Mouse (Mus musculus): ENCODE data around the gene Atrnl1. TPM values are rescaled to one million over a fixed set of nuclear protein-coding genes. Genes with fewer than 3 reads are reported as not detected.
A peak's percentile ranks its signal among the peaks of the same experiment; 100 is the strongest.

The Atrnl1 gene
- polyA plus RNA-seq, 1 experiment from 2014 or later = 4.5 TPM

- Histone ChIP-seq H3K27me3 (replicated peaks; ENCODE audit: insufficient read depth, low read length) (no peaks in the 10 kb centered on the region), H3K4me2 (replicated peaks; ENCODE audit: low read depth, low read length) (no peak overlapping the region), H3K9ac (replicated peaks; ENCODE audit: low read depth) (no peak overlapping the region), H3K9me3 (ENCODE audit: low read length) (no peaks in the 10 kb centered on the region), H3K4me3 (ENCODE audit: low read depth, low read length) (no peak overlapping the region), H3K27ac (ENCODE audit: low read length) (0 out of 2 replicates have a peak overlapping the region, but pooled peaks have one; percentile 26), H3K36me3 (ENCODE audit: insufficient read depth, low read length) (peaks cover 3% of the 10 kb centered on the region; the same call in 1 of the 2 replicates), H3K4me1 (ENCODE audit: insufficient read depth, low read depth, low read length) (no peaks in the 10 kb centered on the region)
- WGBS = 84% methylated on average over 14 of the region's 14 CpGs
- peak; percentile 14; the same call in 1 of the 2 replicates for ATAC-seq
- TF ChIP-seq EP300 (IDR thresholded peaks at IDR 0.05) = no peak
- no peak for TF ChIP-seq CTCF (IDR thresholded peaks at IDR 0.05)
- DNase-seq (ENCODE audit: low spot score) = no peak
These were observed 37.5 kb downstream of the Atrnl1 start for GRCm38 (mm10) chr19:57648202-57648943.

GRCm38 (mm10) chr19:57648944-57649271, 38.1 kb downstream of the Atrnl1 start:
- no peak for TF ChIP-seq CTCF (IDR thresholded peaks at IDR 0.05)
- no peak for TF ChIP-seq EP300 (IDR thresholded peaks at IDR 0.05)
- no peaks in the 10 kb centered on the region for H3K9me3 ChIP-seq (ENCODE audit: low read length)
- H3K4me1 ChIP-seq (ENCODE audit: insufficient read depth, low read depth, low read length) = no peaks in the 10 kb centered on the region
- DNase-seq (ENCODE audit: low spot score) (no peak), ATAC-seq (0 out of 2 replicates have a peak, but pooled peaks have one; percentile 19)
- H3K4me2 ChIP-seq (replicated peaks; ENCODE audit: low read depth, low read length) = no peak overlapping the region
- 98% methylated on average over 4 of the region's 4 CpGs for WGBS
- no peak overlapping the region for H3K4me3 ChIP-seq (ENCODE audit: low read depth, low read length)
- no peak overlapping the region for H3K9ac ChIP-seq (replicated peaks; ENCODE audit: low read depth)
- 0 out of 2 replicates have a peak overlapping the region, but pooled peaks have one; percentile 26 for H3K27ac ChIP-seq (ENCODE audit: low read length)
- peaks cover 3% of the 10 kb centered on the region; the same call in 1 of the 2 replicates for H3K36me3 ChIP-seq (ENCODE audit: insufficient read depth, low read length)
- H3K27me3 ChIP-seq (replicated peaks; ENCODE audit: insufficient read depth, low read length) = no peaks in the 10 kb centered on the region

GRCm38 (mm10) chr19:57655083-57655482, 44.2 kb downstream of the Atrnl1 start:
- H3K4me1 ChIP-seq (ENCODE audit: insufficient read depth, low read depth, low read length) = no peaks in the 10 kb centered on the region
- DNase-seq (ENCODE audit: low spot score) (peak; percentile 77), ATAC-seq (no peak)
- H3K27me3 ChIP-seq (replicated peaks; ENCODE audit: insufficient read depth, low read length) = no peaks in the 10 kb centered on the region
- peaks cover 3% of the 10 kb centered on the region; the same call in 1 of the 2 replicates for H3K36me3 ChIP-seq (ENCODE audit: insufficient read depth, low read length)
- H3K9me3 ChIP-seq (ENCODE audit: low read length) = no peaks in the 10 kb centered on the region
- H3K27ac ChIP-seq (ENCODE audit: low read length) = no peak overlapping the region
- no peak for TF ChIP-seq EP300 (IDR thresholded peaks at IDR 0.05)
- peak; percentile 80 for TF ChIP-seq CTCF (IDR thresholded peaks at IDR 0.05)
- H3K4me2 ChIP-seq (replicated peaks; ENCODE audit: low read depth, low read length) = no peak overlapping the region
- no peak overlapping the region for H3K9ac ChIP-seq (replicated peaks; ENCODE audit: low read depth)
- WGBS = 58% methylated on average over 2 of the region's 2 CpGs
- H3K4me3 ChIP-seq (ENCODE audit: low read depth, low read length) = no peak overlapping the region

- Histone ChIP-seq H3K27me3 (replicated peaks; ENCODE audit: insufficient read depth, low read length) (no peaks in the 10 kb centered on the region), H3K4me2 (replicated peaks; ENCODE audit: low read depth, low read length) (no peak overlapping the region), H3K4me1 (ENCODE audit: insufficient read depth, low read depth, low read length) (no peaks in the 10 kb centered on the region), H3K9me3 (ENCODE audit: low read length) (no peaks in the 10 kb centered on the region), H3K36me3 (ENCODE audit: insufficient read depth, low read length) (peaks cover 3% of the 10 kb centered on the region; the same call in 1 of the 2 replicates), H3K4me3 (ENCODE audit: low read depth, low read length) (no peak overlapping the region), H3K27ac (ENCODE audit: low read length) (no peak overlapping the region), H3K9ac (replicated peaks; ENCODE audit: low read depth) (no peak overlapping the region)
- DNase-seq (ENCODE audit: low spot score) = no peak
- no peak for TF ChIP-seq CTCF (IDR thresholded peaks at IDR 0.05)
- no peak for TF ChIP-seq EP300 (IDR thresholded peaks at IDR 0.05)
- 92% methylated on average over 11 of the region's 11 CpGs for WGBS
- ATAC-seq = no peak
These were observed 44.7 kb downstream of the Atrnl1 start for GRCm38 (mm10) chr19:57655491-57655890.

- no peak overlapping the region for H3K4me3 ChIP-seq (ENCODE audit: low read depth, low read length)
- TF ChIP-seq CTCF (IDR thresholded peaks at IDR 0.05) (no peak), EP300 (IDR thresholded peaks at IDR 0.05) (no peak)
- DNase-seq (ENCODE audit: low spot score) (peak; percentile 43), ATAC-seq (peak; percentile 76)
- WGBS = 53% methylated on average over 12 of the region's 12 CpGs
- no peaks in the 10 kb centered on the region for H3K27me3 ChIP-seq (replicated peaks; ENCODE audit: insufficient read depth, low read length)
- H3K9ac ChIP-seq (replicated peaks; ENCODE audit: low read depth) = no peak overlapping the region
- no peak overlapping the region for H3K4me2 ChIP-seq (replicated peaks; ENCODE audit: low read depth, low read length)
- H3K36me3 ChIP-seq (ENCODE audit: insufficient read depth, low read length) = no peaks in the 10 kb centered on the region; the same call in 1 of the 2 replicates
- peak overlapping the region; percentile 57; the same call in 1 of the 2 replicates for H3K27ac ChIP-seq (ENCODE audit: low read length)
- no peaks in the 10 kb centered on the region for H3K9me3 ChIP-seq (ENCODE audit: low read length)
- H3K4me1 ChIP-seq (ENCODE audit: insufficient read depth, low read depth, low read length) = no peaks in the 10 kb centered on the region
These were observed 46.7 kb downstream of the Atrnl1 start for GRCm38 (mm10) chr19:57657426-57658087.
